Mouse (Mus musculus) neural tube, embryonic 11.5 days (tissue): ENCODE data around the gene Olfr1301. TPM values are rescaled to one million over a fixed set of nuclear protein-coding genes. Genes with fewer than 3 reads are reported as not detected.

Experiments used
- ATAC-seq: fragments of 200-750 bp; cut with Nextera tagmentation; 2 replicates; pipeline ENCODE4 v1.8.0; 2017; ENCODE audit warnings: moderate number of reproducible peaks, mild to moderate bottlenecking, moderate TSS enrichment, moderate library complexity; ENCODE audit not compliant: insufficient read depth, low FRiP score, low TSS enrichment
- DNase-seq: peaks from one replicate; pipeline ENCODE4 v3.0.0-alpha.2; 2015; ENCODE audit warnings: low spot score
- H3K27ac ChIP-seq: fragments of 300-500 bp; sonication (generic); 2 replicates; pipeline ENCODE4 v1.5.1; 2014; ENCODE audit warnings: low read depth, mild to moderate bottlenecking, low read length
- H3K27me3 ChIP-seq: fragments of 300-500 bp; sonication (generic); 2 replicates; pipeline ENCODE4 v1.6.1; 2014; ENCODE audit warnings: mild to moderate bottlenecking, low read length, mixed read lengths; ENCODE audit not compliant: control insufficient read depth, insufficient read depth
- H3K36me3 ChIP-seq: fragments of 300-500 bp; sonication (generic); 2 replicates; pipeline ENCODE4 v1.6.1; 2014; ENCODE audit warnings: mild to moderate bottlenecking, low read length, moderate library complexity, mixed read lengths; ENCODE audit not compliant: control insufficient read depth, insufficient read depth
- H3K4me1 ChIP-seq: fragments of 300-500 bp; sonication (generic); 2 replicates; pipeline ENCODE4 v1.6.1; 2014; ENCODE audit warnings: low read length, mixed read lengths; ENCODE audit not compliant: control insufficient read depth, insufficient read depth
- H3K4me2 ChIP-seq: fragments of 300-500 bp; sonication (generic); 2 replicates; pipeline ENCODE4 v1.6.1; 2014; ENCODE audit warnings: low read depth, mild to moderate bottlenecking, moderate library complexity
- H3K4me3 ChIP-seq: fragments of 300-500 bp; sonication (generic); 2 replicates; pipeline ENCODE4 v1.5.1; 2014; ENCODE audit warnings: low read depth, low read length
- H3K9ac ChIP-seq: fragments of 300-500 bp; sonication (generic); 2 replicates; pipeline ENCODE4 v1.6.1; 2014; ENCODE audit warnings: mild to moderate bottlenecking, low read length
- H3K9me3 ChIP-seq: fragments of 300-500 bp; sonication (generic); 2 replicates; pipeline ENCODE4 v1.6.1; 2016; ENCODE audit warnings: low read length; ENCODE audit not compliant: control insufficient read depth
- WGBS: fragments of 180-500 bp; shearing (Covaris S2); extraction: QIAGEN DNeasy Blood & Tissue Kit; methylation state at CpG from one replicate; pipeline ENCODE4 v1.1.7; 2014; 5-methylcytosine and 5-hydroxymethylcytosine counted together
- polyA plus RNA-seq: library from polyadenylated mRNA; unstranded; fragments of >200 nt; fragmentation: Nextera tagmentation; extraction: Ambion mirVana; gene quantifications from 2 replicates; pipeline ENCODE4 v1.2.1, GENCODE M21; 2014

Gene Olfr1301
- polyA plus RNA-seq: not detected in 2 replicates

DNA sequence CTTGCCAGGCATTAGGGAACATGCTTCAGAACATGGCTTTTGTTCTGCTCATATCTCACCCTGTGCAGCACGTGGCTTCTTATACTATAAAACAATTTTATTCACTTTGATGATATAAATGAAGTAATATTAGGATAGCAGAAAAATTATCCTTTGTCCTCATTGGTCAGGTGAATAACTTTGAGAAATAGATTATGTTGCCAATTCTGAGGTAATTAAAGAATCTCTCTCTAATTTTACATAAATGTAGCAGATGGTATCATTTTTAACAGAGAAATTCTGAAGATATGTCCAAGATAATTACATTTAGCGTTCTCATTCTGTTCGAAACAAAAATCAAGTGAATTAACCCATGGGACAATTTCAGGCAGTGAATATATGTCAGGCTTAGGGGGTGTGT is at the start of gene Olfr1301:
Olfr1301 (plus strand) TSS at position 301 of the 400 bp plus-strand sequence.
- no peak within 1 kb of the TSS for H3K27ac ChIP-seq
- H3K4me2 ChIP-seq: no peak within 1 kb of the TSS
- no peak for ATAC-seq
- no peak for DNase-seq
- H3K9ac ChIP-seq: no peak within 1 kb of the TSS
- no peaks in the 10 kb centered on the region for H3K27me3 ChIP-seq
- H3K4me3 ChIP-seq: no peak within 1 kb of the TSS
- H3K4me1 ChIP-seq: no peaks in the 10 kb centered on the region
- H3K9me3 ChIP-seq: no peaks in the 10 kb centered on the region
- H3K36me3 ChIP-seq: no peaks in the 10 kb centered on the region
- WGBS: 83% methylated on average over 3 of the region's 3 CpGs

DNA sequence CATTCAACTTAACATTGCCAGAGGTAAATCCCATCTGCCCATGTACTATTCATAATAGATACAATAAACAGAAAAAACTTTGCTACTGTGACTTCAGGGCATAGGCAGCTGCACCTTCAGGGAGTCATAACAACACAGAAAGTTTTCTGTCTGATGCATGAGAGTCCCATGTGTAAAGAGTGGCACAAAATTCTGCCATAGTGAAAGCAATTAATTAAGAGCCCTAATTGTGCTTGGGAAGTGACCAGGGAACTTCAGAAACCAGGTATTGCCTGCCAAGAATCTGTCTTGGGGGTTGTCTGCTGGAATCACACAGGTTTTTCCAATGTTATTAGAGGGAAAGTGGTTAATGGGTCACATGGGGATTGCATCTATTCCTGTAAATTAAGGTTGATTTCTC is 24.1 kb upstream of the Olfr1301 start:
- Histone ChIP-seq H3K4me2 (no peak overlapping the region), H3K27ac (no peak overlapping the region), H3K4me3 (no peak overlapping the region), H3K4me1 (no peaks in the 10 kb centered on the region), H3K9ac (no peak overlapping the region), H3K27me3 (no peaks in the 10 kb centered on the region), H3K9me3 (no peaks in the 10 kb centered on the region), H3K36me3 (no peaks in the 10 kb centered on the region)
- DNase-seq: no peak
- no peak for ATAC-seq

DNA sequence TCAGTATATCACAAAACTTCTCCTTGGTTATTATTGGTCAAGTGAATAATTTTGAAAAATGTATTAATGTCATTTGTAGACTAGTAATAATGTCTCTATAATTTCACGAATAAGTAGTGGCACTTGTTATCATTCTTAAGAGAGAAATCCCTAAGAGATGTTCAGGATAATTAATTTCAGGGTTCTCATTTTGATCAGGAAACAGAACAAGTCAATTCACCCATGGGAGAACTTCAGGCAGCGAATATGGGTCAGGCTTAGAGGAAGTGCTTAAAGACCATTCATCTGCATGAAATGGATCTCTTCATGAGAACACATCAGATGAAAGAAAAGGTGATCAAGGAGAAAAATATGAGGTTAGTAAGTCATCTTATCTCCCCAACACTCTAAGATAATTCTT is 26.3 kb downstream of the Olfr1301 start, which contains the start of gene Olfr1302:
Olfr1302 (plus strand) TSS at position 301 of the 400 bp plus-strand sequence.
- DNase-seq (no peak), ATAC-seq (no peak)
- Histone ChIP-seq H3K27me3 (no peaks in the 10 kb centered on the region), H3K36me3 (no peaks in the 10 kb centered on the region), H3K9ac (no peak within 1 kb of the TSS), H3K4me1 (no peaks in the 10 kb centered on the region), H3K4me2 (no peak within 1 kb of the TSS), H3K4me3 (no peak within 1 kb of the TSS), H3K27ac (no peak within 1 kb of the TSS), H3K9me3 (no peaks in the 10 kb centered on the region)
- WGBS: 87% methylated on average over 2 of the region's 2 CpGs

Other genes starting within 250 kb of the Olfr1301 start
- gene Olfr1293-ps, start 225.8 kb upstream of the Olfr1301 start, polyA plus RNA-seq: not detected in 2 replicates
- gene Olfr1294, start 210.7 kb upstream of the Olfr1301 start, polyA plus RNA-seq: not detected in 2 replicates
- not detected in 2 replicates for gene Olfr1295, start 181.3 kb upstream of the Olfr1301 start, polyA plus RNA-seq
- gene Olfr1297, start 124.5 kb upstream of the Olfr1301 start, polyA plus RNA-seq: not detected in 2 replicates
- not detected in 2 replicates for gene Olfr1298, start 101.8 kb upstream of the Olfr1301 start, polyA plus RNA-seq
- not detected in 2 replicates for gene Olfr1299, start 89.6 kb upstream of the Olfr1301 start, polyA plus RNA-seq
- gene Olfr1302, start 26.4 kb downstream of the Olfr1301 start, polyA plus RNA-seq: not detected in 2 replicates
- not detected in 2 replicates for gene Olfr1303, start 69.3 kb downstream of the Olfr1301 start, polyA plus RNA-seq
- not detected in 2 replicates for gene Olfr1305, start 126.1 kb downstream of the Olfr1301 start, polyA plus RNA-seq
- not detected in 2 replicates for gene Olfr1306, start 165.3 kb downstream of the Olfr1301 start, polyA plus RNA-seq
- gene Olfr1307, start 198.4 kb downstream of the Olfr1301 start, polyA plus RNA-seq: not detected in 2 replicates
- not detected in 2 replicates for gene Olfr1308, start 213.9 kb downstream of the Olfr1301 start, polyA plus RNA-seq
- gene Olfr1309, start 239.3 kb downstream of the Olfr1301 start, polyA plus RNA-seq: not detected in 2 replicates